Mouse (Mus musculus) stomach, postnatal 0 days (tissue): ENCODE results near the gene Dnaaf1.

Experiments
- CTCF ChIP-seq: IDR thresholded peaks from 2 replicates; pipeline ENCODE4 v1.5.1; 2016; ENCODE audit warnings: antibody characterized with exemption, low read depth, mild to moderate bottlenecking, moderate library complexity
- EP300 ChIP-seq: optimal IDR thresholded peaks from 2 replicates; pipeline ENCODE3; 2016; ENCODE audit warnings: antibody characterized with exemption

GRCm38 (mm10) chr8:119627199-119627598, 52.2 kb downstream of the Dnaaf1 start:
- TF ChIP-seq CTCF (no peak), EP300 (no peak)
